Mouse (Mus musculus) stomach, embryonic 16.5 days (tissue): ENCODE results near the gene Sox1. TPM values are rescaled to one million over a fixed set of nuclear protein-coding genes. Genes with fewer than 3 reads are reported as not detected.

Source experiments
- ATAC-seq: fragments of 200-750 bp; cut with Nextera tagmentation; 2 replicates; pipeline ENCODE4 v1.8.0; 2017; ENCODE audit warnings: moderate number of reproducible peaks, moderate TSS enrichment; ENCODE audit not compliant: insufficient read depth, low FRiP score
- H3K27ac ChIP-seq: fragments of 300-500 bp; sonication (generic); 2 replicates; pipeline ENCODE4 v1.5.1; 2014; ENCODE audit warnings: low read length
- H3K27me3 ChIP-seq: fragments of 300-500 bp; sonication (generic); 2 replicates; pipeline ENCODE4 v1.6.1; 2014; ENCODE audit warnings: low read length, control low read depth, mixed read lengths; ENCODE audit not compliant: control insufficient read depth, insufficient read depth
- H3K36me3 ChIP-seq: fragments of 300-500 bp; sonication (generic); 2 replicates; pipeline ENCODE4 v1.6.1; 2014; ENCODE audit warnings: low read length; ENCODE audit not compliant: control insufficient read depth, insufficient read depth
- H3K4me1 ChIP-seq: fragments of 300-500 bp; sonication (generic); 2 replicates; pipeline ENCODE4 v1.6.1; 2014; ENCODE audit warnings: low read length, control low read depth, mixed read lengths; ENCODE audit not compliant: control insufficient read depth, insufficient read depth
- H3K4me2 ChIP-seq: fragments of 300-500 bp; sonication (generic); 2 replicates; pipeline ENCODE4 v1.6.1; 2014; ENCODE audit warnings: low read depth, low read length, mixed read lengths
- H3K4me3 ChIP-seq: fragments of 300-500 bp; sonication (generic); replicated peaks from 2 replicates; pipeline ENCODE4 v1.5.1; 2014; ENCODE audit warnings: mild to moderate bottlenecking, low read length
- H3K9ac ChIP-seq: fragments of 300-500 bp; sonication (generic); 2 replicates; pipeline ENCODE4 v1.6.1; 2014; ENCODE audit warnings: low read length
- H3K9me3 ChIP-seq: fragments of 300-500 bp; sonication (generic); replicated peaks from 2 replicates; pipeline ENCODE4 v1.6.1; 2016; ENCODE audit warnings: low read length, control low read depth; ENCODE audit not compliant: control insufficient read depth
- WGBS: fragments of 180-500 bp; shearing (Covaris S2); extraction: QIAGEN DNeasy Blood & Tissue Kit; methylation state at CpG from one replicate; pipeline ENCODE4 v1.1.7; 2014; 5-methylcytosine and 5-hydroxymethylcytosine counted together
- polyA plus RNA-seq: library from polyadenylated mRNA; unstranded; fragments of >200 nt; fragmentation: Nextera tagmentation; extraction: Ambion mirVana; gene quantifications from 2 replicates; pipeline ENCODE4 v1.2.1, GENCODE M21; 2015

The Sox1 gene
- not detected in 2 replicates for polyA plus RNA-seq

- Histone ChIP-seq H3K36me3 (no peaks in the 10 kb centered on the region), H3K9me3 (no peaks in the 10 kb centered on the region), H3K4me3 (peak within 1 kb of the TSS; percentile 39), H3K9ac (no peak within 1 kb of the TSS), H3K27me3 (peaks cover 89% of the 10 kb centered on the region), H3K27ac (no peak within 1 kb of the TSS), H3K4me1 (peaks cover 15% of the 10 kb centered on the region), H3K4me2 (peak within 1 kb of the TSS; percentile 61)
- under 1% methylated on average over 80 of the region's 89 CpGs for WGBS
- ATAC-seq = no peak
These were observed at the start of gene Sox1 for GRCm38 (mm10) chr8:12395071-12396031. TSS of gene Sox1 (plus strand) at chr8:12395295.

- H3K27ac ChIP-seq = no peak overlapping the region
- no peaks in the 10 kb centered on the region for H3K36me3 ChIP-seq
- no peaks in the 10 kb centered on the region for H3K9me3 ChIP-seq
- no peaks in the 10 kb centered on the region for H3K27me3 ChIP-seq
- 40% methylated on average over 4 of the region's 4 CpGs for WGBS
- ATAC-seq = no peak
- no peak overlapping the region for H3K9ac ChIP-seq
- no peaks in the 10 kb centered on the region for H3K4me1 ChIP-seq
- H3K4me2 ChIP-seq = no peak overlapping the region
- no peak overlapping the region for H3K4me3 ChIP-seq
These were observed 49.2 kb upstream of the Sox1 start for GRCm38 (mm10) chr8:12345881-12346280.

DNA sequence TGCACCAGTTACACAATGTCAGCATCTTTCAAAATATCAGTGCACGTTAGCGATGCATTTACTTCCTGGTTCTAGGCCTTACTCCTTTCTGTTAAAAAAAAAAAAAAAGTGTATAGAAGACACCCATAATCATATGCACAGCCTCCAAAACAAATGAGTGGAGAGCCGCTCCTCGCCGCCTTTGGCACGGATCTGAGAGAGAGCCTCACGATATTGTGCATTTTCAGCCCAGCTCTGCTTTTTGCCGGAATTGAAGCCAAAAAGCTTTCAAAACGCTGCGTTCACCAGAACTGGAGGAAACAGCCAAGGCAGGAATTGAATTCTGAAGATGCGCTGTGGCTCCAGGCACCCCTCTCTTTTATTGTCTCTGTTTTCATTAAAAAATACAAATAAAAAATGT, 48.2 kb upstream of the Sox1 start:
- Histone ChIP-seq H3K4me3 (no peak overlapping the region), H3K4me2 (no peak overlapping the region), H3K27ac (no peak overlapping the region), H3K27me3 (no peaks in the 10 kb centered on the region), H3K9ac (no peak overlapping the region), H3K36me3 (no peaks in the 10 kb centered on the region), H3K9me3 (no peaks in the 10 kb centered on the region), H3K4me1 (no peaks in the 10 kb centered on the region)
- 71% methylated on average over 11 of the region's 11 CpGs for WGBS
- ATAC-seq = no peak

GRCm38 (mm10) chr8:12348306-12348705, 46.8 kb upstream of the Sox1 start:
- Histone ChIP-seq H3K4me1 (no peaks in the 10 kb centered on the region), H3K27ac (no peak overlapping the region), H3K4me3 (no peak overlapping the region), H3K9me3 (no peaks in the 10 kb centered on the region), H3K4me2 (no peak overlapping the region), H3K27me3 (no peaks in the 10 kb centered on the region), H3K36me3 (no peaks in the 10 kb centered on the region), H3K9ac (no peak overlapping the region)
- 88% methylated on average over 1 of the region's 1 CpGs for WGBS
- ATAC-seq = no peak

DNA sequence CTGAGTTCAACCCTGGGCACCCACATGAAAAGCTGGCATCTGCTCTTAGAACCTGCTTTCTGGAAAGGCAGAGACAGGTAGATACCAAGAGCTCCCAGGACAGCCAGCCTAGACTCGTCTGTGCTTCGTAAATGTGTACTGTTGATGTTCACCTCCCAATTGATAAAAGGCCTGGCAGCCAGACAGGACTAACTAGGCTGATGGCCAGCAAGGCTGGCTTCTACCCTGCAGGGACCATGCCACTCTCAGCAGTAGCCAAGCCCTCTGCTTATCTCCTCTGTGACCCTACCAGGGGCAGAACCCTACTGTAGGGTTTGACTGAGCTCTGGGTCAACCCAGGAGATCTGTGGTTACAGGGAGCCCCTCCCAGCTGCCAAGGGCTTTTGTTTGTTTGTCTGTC, 45.5 kb upstream of the Sox1 start:
- ATAC-seq = no peak
- no peaks in the 10 kb centered on the region for H3K9me3 ChIP-seq
- no peak overlapping the region for H3K9ac ChIP-seq
- WGBS = 38% methylated on average over 2 of the region's 2 CpGs
- no peak overlapping the region for H3K4me3 ChIP-seq
- H3K27me3 ChIP-seq = no peaks in the 10 kb centered on the region
- H3K27ac ChIP-seq = no peak overlapping the region
- no peaks in the 10 kb centered on the region for H3K36me3 ChIP-seq
- no peaks in the 10 kb centered on the region for H3K4me1 ChIP-seq
- H3K4me2 ChIP-seq = no peak overlapping the region

- Histone ChIP-seq H3K4me1 (no peaks in the 10 kb centered on the region), H3K36me3 (no peaks in the 10 kb centered on the region)
- no peak for ATAC-seq
These were observed 44.0 kb upstream of the Sox1 start for GRCm38 (mm10) chr8:12351121-12351520.

DNA sequence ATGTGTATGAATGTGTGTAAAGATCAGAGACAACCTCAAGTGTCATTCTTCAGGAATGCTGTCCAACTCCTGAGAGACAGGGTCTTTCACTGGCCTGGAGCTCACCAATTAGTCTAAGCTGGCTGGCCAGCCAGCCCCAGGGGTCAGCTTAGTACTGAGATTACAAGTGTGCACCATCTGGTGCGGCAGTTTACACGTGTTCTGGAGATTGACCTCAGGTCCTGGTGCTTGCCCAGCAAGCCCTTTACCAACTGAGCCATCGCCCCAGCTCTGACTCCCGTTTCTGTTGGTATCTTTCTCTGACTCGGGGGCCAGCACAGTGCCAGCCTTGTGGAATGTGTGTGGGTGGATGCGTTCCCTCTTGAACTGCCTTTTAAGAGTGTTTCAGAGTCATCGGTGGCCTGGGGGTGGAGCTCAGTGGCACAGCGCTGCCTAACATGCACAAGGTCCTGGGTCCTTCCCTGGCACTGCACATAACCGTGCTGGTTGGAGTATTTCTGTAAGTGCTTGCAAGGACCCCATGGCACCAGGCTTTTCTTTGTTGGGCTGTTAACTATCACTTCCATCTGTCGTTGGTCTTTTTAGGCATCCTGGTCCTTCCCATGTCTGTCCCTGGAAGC, 40.6 kb upstream of the Sox1 start:
- 73% methylated on average over 10 of the region's 10 CpGs for WGBS
- Histone ChIP-seq H3K9ac (no peak overlapping the region), H3K27me3 (no peaks in the 10 kb centered on the region), H3K9me3 (no peaks in the 10 kb centered on the region), H3K4me2 (no peak overlapping the region), H3K36me3 (no peaks in the 10 kb centered on the region), H3K4me1 (no peaks in the 10 kb centered on the region), H3K4me3 (no peak overlapping the region), H3K27ac (no peak overlapping the region)
- ATAC-seq = no peak

More at GRCm38 (mm10) chr8:12351121-12351520, 44.0 kb upstream of the Sox1 start:
- Histone ChIP-seq H3K27ac (no peak overlapping the region), H3K27me3 (no peaks in the 10 kb centered on the region), H3K4me3 (no peak overlapping the region), H3K4me2 (no peak overlapping the region), H3K9me3 (no peaks in the 10 kb centered on the region), H3K9ac (no peak overlapping the region)

DNA sequence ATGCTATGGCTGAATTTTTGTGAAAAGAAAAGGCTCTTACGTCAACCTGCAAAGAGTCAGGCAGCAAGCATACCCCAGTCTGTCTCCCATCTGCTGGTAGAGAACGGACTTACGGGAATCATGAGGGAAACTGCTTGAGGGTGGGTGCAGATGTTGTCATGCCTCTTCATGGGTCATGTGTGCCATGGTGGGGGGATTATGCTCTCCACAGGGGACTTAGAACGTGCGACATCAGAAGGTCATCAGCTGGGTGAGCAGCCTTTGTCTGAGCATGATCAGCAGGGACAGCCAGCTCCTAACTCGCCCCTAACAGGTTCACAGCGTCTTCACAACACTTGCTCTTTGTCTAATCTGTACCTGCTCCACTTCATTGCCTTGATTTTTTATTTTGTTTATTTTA, 26.9 kb upstream of the Sox1 start:
- H3K9me3 ChIP-seq = no peaks in the 10 kb centered on the region
- no peaks in the 10 kb centered on the region; the same call in 1 of the 2 replicates for H3K27me3 ChIP-seq
- H3K27ac ChIP-seq = no peak overlapping the region
- no peaks in the 10 kb centered on the region for H3K4me1 ChIP-seq
- H3K9ac ChIP-seq = no peak overlapping the region
- no peak for ATAC-seq
- H3K36me3 ChIP-seq = no peaks in the 10 kb centered on the region
- no peak overlapping the region for H3K4me3 ChIP-seq
- 58% methylated on average over 7 of the region's 7 CpGs for WGBS
- no peak overlapping the region for H3K4me2 ChIP-seq

DNA sequence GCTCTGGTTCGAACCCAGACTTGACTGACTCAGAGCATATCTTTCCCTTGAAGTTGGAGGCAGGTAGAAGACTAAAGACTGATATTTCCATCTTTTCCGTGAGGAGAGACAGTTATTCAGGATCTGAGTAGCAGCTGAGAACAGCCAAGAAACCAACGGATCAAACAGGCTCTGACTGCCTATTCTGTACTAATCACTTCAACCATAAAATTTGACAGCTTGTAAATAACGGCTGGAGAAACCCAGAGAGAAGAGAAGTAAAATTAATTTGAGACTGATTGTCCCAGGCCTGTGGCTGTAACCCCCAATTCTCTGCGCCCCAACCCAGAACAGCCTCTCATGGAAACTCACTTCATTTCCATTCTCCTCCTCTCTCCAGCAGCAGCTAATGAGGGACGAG, 26.2 kb upstream of the Sox1 start:
- 61% methylated on average over 6 of the region's 6 CpGs for WGBS
- H3K4me1 ChIP-seq = no peaks in the 10 kb centered on the region
- no peak overlapping the region for H3K4me3 ChIP-seq
- no peak for ATAC-seq
- H3K9ac ChIP-seq = no peak overlapping the region
- H3K4me2 ChIP-seq = no peak overlapping the region
- no peaks in the 10 kb centered on the region for H3K9me3 ChIP-seq
- H3K27me3 ChIP-seq = no peaks in the 10 kb centered on the region; the same call in 1 of the 2 replicates
- no peak overlapping the region for H3K27ac ChIP-seq
- no peaks in the 10 kb centered on the region for H3K36me3 ChIP-seq
